Mouse (Mus musculus) MEL (cell line): Measurements from ENCODE around the gene Mgat5.

Experiments
- EP300 ChIP-seq, 2 experiments: IDR thresholded peaks; 2 replicates each; pipeline ENCODE4 v1.6.1; 2011; ENCODE audit warnings: improper control_type of control experiment in 2 of 2, low read length in 2 of 2, low read depth in 1 of 2, mild to moderate bottlenecking in 1 of 2
- ETS1 ChIP-seq: IDR thresholded peaks from 2 replicates; pipeline ENCODE4 v1.6.1; 2012; ENCODE audit warnings: low read depth, mild to moderate bottlenecking, inconsistent platforms, low read length, improper control_type of control experiment, moderate library complexity
- MXI1 ChIP-seq: IDR thresholded peaks from 2 replicates; pipeline ENCODE4 v1.6.1; 2011; ENCODE audit warnings: mild to moderate bottlenecking, low read depth, low read length, improper control_type of control experiment

- TF ChIP-seq EP300 (IDR thresholded peaks at IDR 0.05; ENCODE audit: low read depth in 1 of 2, low read length in 2 of 2): no peak
- no peak for TF ChIP-seq ETS1
- no peak for TF ChIP-seq MXI1
Observed at GRCm38 (mm10) chr1:127418916-127419575, 214.2 kb downstream of the Mgat5 start.
